Mouse (Mus musculus) thymus, postnatal 0 days (tissue): ENCODE data around the gene Hoxa3. TPM values are rescaled to one million over a fixed set of nuclear protein-coding genes. Genes with fewer than 3 reads are reported as not detected.

Experiments used
- DNase-seq: peaks from one replicate; pipeline ENCODE4 v3.0.0-alpha.2; 2015; ENCODE audit warnings: low spot score
- polyA plus RNA-seq: library from polyadenylated mRNA; unstranded; fragments of >200 nt; fragmentation: Nextera tagmentation; extraction: Ambion mirVana; gene quantifications from 2 replicates; pipeline ENCODE4 v1.2.1, GENCODE M21; 2015

Gene Hoxa3
- polyA plus RNA-seq, 1 experiment from 2014 or later = 1.1 TPM

GRCm38 (mm10) chr6:52205638-52206621 lies 7.2 kb downstream of the Hoxa3 start:
- no peak for DNase-seq

- DNase-seq = no peak
Observed at GRCm38 (mm10) chr6:52205221-52205620, 7.9 kb downstream of the Hoxa3 start.

GRCm38 (mm10) chr6:52204050-52204752 lies 8.9 kb downstream of the Hoxa3 start, which contains the start of gene Hoxa5:
Gene Hoxa5 (minus strand): TSS chr6:52204587.
- DNase-seq = no peak

GRCm38 (mm10) chr6:52203371-52204049 lies 9.6 kb downstream of the Hoxa3 start:
- DNase-seq = no peak

- no peak for DNase-seq
Observed at GRCm38 (mm10) chr6:52203121-52203370, 10.1 kb downstream of the Hoxa3 start.

GRCm38 (mm10) chr6:52202362-52203120 lies 10.6 kb downstream of the Hoxa3 start:
- no peak for DNase-seq

- DNase-seq = no peak
Observed at GRCm38 (mm10) chr6:52201269-52201668, 11.9 kb downstream of the Hoxa3 start.

GRCm38 (mm10) chr6:52200751-52201250 lies 12.3 kb downstream of the Hoxa3 start:
- no peak for DNase-seq

- no peak for DNase-seq
Observed at GRCm38 (mm10) chr6:52200073-52200750, 12.9 kb downstream of the Hoxa3 start.

GRCm38 (mm10) chr6:52197271-52197670 lies 15.9 kb downstream of the Hoxa3 start:
- DNase-seq = no peak

GRCm38 (mm10) chr6:52196811-52197210 lies 16.3 kb downstream of the Hoxa3 start:
- no peak for DNase-seq

- DNase-seq = no peak
Observed at GRCm38 (mm10) chr6:52194690-52195089, 18.4 kb downstream of the Hoxa3 start.

- peak; percentile 75 for DNase-seq
Observed at GRCm38 (mm10) chr6:52191860-52192550, 21.1 kb downstream of the Hoxa3 start.

GRCm38 (mm10) chr6:52190906-52191810 lies 22.0 kb downstream of the Hoxa3 start, which contains the start of gene Hoxa4:
Gene Hoxa4 (minus strand): TSS chr6:52191753.
- no peak for DNase-seq

GRCm38 (mm10) chr6:52190410-52190809 lies 22.7 kb downstream of the Hoxa3 start:
- no peak for DNase-seq

GRCm38 (mm10) chr6:52189909-52190308 lies 23.2 kb downstream of the Hoxa3 start:
- no peak for DNase-seq

- DNase-seq = no peak
Observed at GRCm38 (mm10) chr6:52189172-52189591, 24.0 kb downstream of the Hoxa3 start.

GRCm38 (mm10) chr6:52186500-52186899 lies 26.6 kb downstream of the Hoxa3 start:
- no peak for DNase-seq

GRCm38 (mm10) chr6:52185834-52186233 lies 27.3 kb downstream of the Hoxa3 start:
- DNase-seq = no peak
